Mouse (Mus musculus) erythroblast, embryonic 14.5 days (primary cell): ENCODE data around the gene Mettl14.

ENCODE experiments used
- GATA1 ChIP-seq: IDR thresholded peaks from 2 replicates; pipeline ENCODE4 v1.6.1; 2012; ENCODE audit warnings: low read length, inconsistent platforms, mixed read lengths
- TAL1 ChIP-seq: IDR thresholded peaks from 3 replicates; pipeline ENCODE4 v1.6.1; 2012; ENCODE audit warnings: low read length, inconsistent platforms, mixed read lengths

GRCm38 (mm10) chr3:123320341-123320740 lies 65.6 kb downstream of the Mettl14 start:
- TF ChIP-seq GATA1: no peak
- TF ChIP-seq TAL1: no peak
